ENCODE assay signal across 7 mouse cellular contexts in genomic region chr1:152901419-152901764, GRCm38 (mm10). TPM values are rescaled to one million over a fixed set of nuclear protein-coding genes. Genes with fewer than 3 reads are reported as not detected.
A peak's percentile ranks its signal among the peaks of the same experiment; 100 is the strongest.
DNase-seq lines count a peak whose midpoint lies in the region; ATAC-seq and TF ChIP-seq lines count a peak whose summit lies in the region.

No protein-coding gene starts in this region.

- H3K36me3 ChIP-seq in lung, postnatal 0 days (ENCODE audit: insufficient read depth, low read length): no peaks in the 10 kb centered on the region
- H3K36me3 ChIP-seq in embryonic facial prominence, embryonic 14.5 days (ENCODE audit: control insufficient read depth, insufficient read depth, low read length): no peaks in the 10 kb centered on the region
- no peaks in the 10 kb centered on the region for H3K36me3 ChIP-seq in limb, embryonic 11.5 days (ENCODE audit: control insufficient read depth, insufficient read depth, low read length)

- H3K9me3 ChIP-seq in lung, postnatal 0 days (ENCODE audit: low read length): no peaks in the 10 kb centered on the region
- H3K9me3 ChIP-seq in embryonic facial prominence, embryonic 14.5 days (ENCODE audit: control insufficient read depth, low read length): no peaks in the 10 kb centered on the region
- no peaks in the 10 kb centered on the region for H3K9me3 ChIP-seq in limb, embryonic 11.5 days (ENCODE audit: control insufficient read depth, low read length)

- no peaks in the 10 kb centered on the region for H3K27me3 ChIP-seq in lung, postnatal 0 days (replicated peaks; ENCODE audit: insufficient read depth, low read length)
- no peaks in the 10 kb centered on the region for H3K27me3 ChIP-seq in embryonic facial prominence, embryonic 14.5 days (replicated peaks; ENCODE audit: control insufficient read depth, insufficient read depth, low read length)
- H3K27me3 ChIP-seq in limb, embryonic 11.5 days (ENCODE audit: control insufficient read depth, insufficient read depth, low read length): no peaks in the 10 kb centered on the region

- H3K4me3 ChIP-seq in lung, postnatal 0 days (ENCODE audit: low read depth, low read length): peak overlapping the region; percentile 96
- H3K4me3 ChIP-seq in embryonic facial prominence, embryonic 14.5 days (ENCODE audit: low read depth, low read length): peak overlapping the region; percentile 72
- peak overlapping the region; percentile 91 for H3K4me3 ChIP-seq in limb, embryonic 11.5 days (ENCODE audit: low read depth, low read length)

- ATAC-seq in lung, postnatal 0 days: no peak
- ATAC-seq in embryonic facial prominence, embryonic 14.5 days (ENCODE audit: low read depth): no peak
- no peak for ATAC-seq in limb, embryonic 11.5 days (ENCODE audit: insufficient number of reproducible peaks, low FRiP score, low TSS enrichment, low read depth)

- no peak for DNase-seq in lung, postnatal 0 days (ENCODE audit: low spot score)
- no peak for DNase-seq in lung, postnatal 10 days
- no peak for DNase-seq in embryonic facial prominence, embryonic 14.5 days (ENCODE audit: low spot score)
- DNase-seq in limb, embryonic 11.5 days (ENCODE audit: low spot score): no peak
- DNase-seq in skeletal muscle tissue, adult 2 months (ENCODE audit: low read depth, low spot score): peak; percentile 1
- no peak for DNase-seq in gastrocnemius, adult 8-10 months (ENCODE audit: low spot score in 2 of 2)
- DNase-seq in spleen, postnatal 14 days (ENCODE audit: low spot score in 2 of 2): no peak

- no peak for TF ChIP-seq EP300 in lung, postnatal 0 days (IDR thresholded peaks at IDR 0.05)

- 0 out of 2 replicates have a peak overlapping the region, but pooled peaks have one; percentile 99 for H3K27ac ChIP-seq in lung, postnatal 0 days (ENCODE audit: low read length)
- H3K27ac ChIP-seq in embryonic facial prominence, embryonic 14.5 days (replicated peaks; ENCODE audit: low read depth, low read length): peak overlapping the region; percentile 99
- H3K27ac ChIP-seq in limb, embryonic 11.5 days (replicated peaks; ENCODE audit: low read depth, low read length): no peak overlapping the region

- H3K4me1 ChIP-seq in lung, postnatal 0 days (ENCODE audit: insufficient read depth, low read depth, low read length): no peaks in the 10 kb centered on the region; the same call in 1 of the 2 replicates
- H3K4me1 ChIP-seq in embryonic facial prominence, embryonic 14.5 days (ENCODE audit: control insufficient read depth, insufficient read depth, low read length): peaks cover 13% of the 10 kb centered on the region
- peaks cover 5% of the 10 kb centered on the region; the same call in 1 of the 2 replicates for H3K4me1 ChIP-seq in limb, embryonic 11.5 days (ENCODE audit: control insufficient read depth, insufficient read depth, low read length)

- H3K4me2 ChIP-seq in lung, postnatal 0 days (replicated peaks; ENCODE audit: low read depth, low read length): peak overlapping the region; percentile 88
- H3K4me2 ChIP-seq in embryonic facial prominence, embryonic 14.5 days (ENCODE audit: low read depth, low read length): peak overlapping the region; percentile 62
- peak overlapping the region; percentile 78 for H3K4me2 ChIP-seq in limb, embryonic 11.5 days (ENCODE audit: low read depth, severe bottlenecking)

- H3K9ac ChIP-seq in lung, postnatal 0 days (replicated peaks; ENCODE audit: low read depth): peak overlapping the region; percentile 82
- H3K9ac ChIP-seq in embryonic facial prominence, embryonic 14.5 days (ENCODE audit: low read depth, low read length): peak overlapping the region; percentile 87
- peak overlapping the region; percentile 96 for H3K9ac ChIP-seq in limb, embryonic 11.5 days (ENCODE audit: low read length)

- 1% methylated on average over 6 of the region's 6 CpGs for WGBS in lung, postnatal 0 days
- under 1% methylated on average over 6 of the region's 6 CpGs for WGBS in embryonic facial prominence, embryonic 14.5 days
- 6% methylated on average over 6 of the region's 6 CpGs for WGBS in limb, embryonic 11.5 days

- no peak for TF ChIP-seq CTCF in lung, postnatal 0 days (IDR thresholded peaks at IDR 0.05)

RNA-seq across cellular contexts. Expression of gene Smg7, which starts 1.1 kb away (rescaled TPM):
- polyA plus RNA-seq in lung, postnatal 0 days (2015; fragmentation: Nextera tagmentation; extraction: Ambion mirVana): 14.4 and 14.9 TPM in 2 replicates
- 29.5 and 31.6 TPM in 2 replicates for polyA plus RNA-seq in embryonic facial prominence, embryonic 14.5 days (2014; fragmentation: Nextera tagmentation; extraction: Ambion mirVana)
- 38.6 and 42.2 TPM in 2 replicates for polyA plus RNA-seq in limb, embryonic 11.5 days (2014; fragmentation: Nextera tagmentation; extraction: Ambion mirVana)
- 10 to 100 TPM; 36.2 to 45.6 (median 39.9) TPM for total RNA-seq in gastrocnemius, adult 8-10 months (2022)

RNA-seq across cellular contexts. Expression of gene Nmnat2, which starts 53.4 kb away (rescaled TPM):
- polyA plus RNA-seq in lung, postnatal 0 days (2015; fragmentation: Nextera tagmentation; extraction: Ambion mirVana): 4.5 and 4.8 TPM in 2 replicates
- 3.7 and 5.3 TPM in 2 replicates for polyA plus RNA-seq in embryonic facial prominence, embryonic 14.5 days (2014; fragmentation: Nextera tagmentation; extraction: Ambion mirVana)
- 0.27 and 0.37 TPM in 2 replicates for polyA plus RNA-seq in limb, embryonic 11.5 days (2014; fragmentation: Nextera tagmentation; extraction: Ambion mirVana)
- total RNA-seq in gastrocnemius, adult 8-10 months (2022): under 1 TPM; 0.10 to 0.58 (median 0.16) TPM
